Mouse (Mus musculus) midbrain, embryonic 11.5 days (tissue): ENCODE results near the gene Tuba1b. TPM values are rescaled to one million over a fixed set of nuclear protein-coding genes. Genes with fewer than 3 reads are reported as not detected.
"Not testable (repeated sequence)": the region's sequence is repeated elsewhere in the genome, so short reads cannot be mapped to it uniquely, and the experiment has no call there.

Experiments used
- ATAC-seq: fragments of 200-750 bp; cut with Nextera tagmentation; 2 replicates; pipeline ENCODE4 v1.8.0; 2017; ENCODE audit warnings: moderate TSS enrichment, moderate library complexity; ENCODE audit not compliant: low FRiP score
- DNase-seq: peaks from one replicate; pipeline ENCODE4 v3.0.0; 2015; ENCODE audit warnings: low spot score; ENCODE audit errors: missing footprints
- H3K27ac ChIP-seq: fragments of 300-500 bp; sonication (generic); 2 replicates; pipeline ENCODE4 v1.5.1; 2014; ENCODE audit warnings: low read depth, low read length
- H3K27me3 ChIP-seq: fragments of 300-500 bp; sonication (generic); 2 replicates; pipeline ENCODE4 v1.6.1; 2014; ENCODE audit warnings: mild to moderate bottlenecking, low read length, moderate library complexity, mixed read lengths; ENCODE audit not compliant: control insufficient read depth, insufficient read depth
- H3K36me3 ChIP-seq: fragments of 300-500 bp; sonication (generic); 2 replicates; pipeline ENCODE4 v1.6.1; 2014; ENCODE audit warnings: mild to moderate bottlenecking, low read length, moderate library complexity, mixed read lengths; ENCODE audit not compliant: control insufficient read depth, insufficient read depth
- H3K4me1 ChIP-seq: fragments of 300-500 bp; sonication (generic); 2 replicates; pipeline ENCODE4 v1.6.1; 2014; ENCODE audit warnings: low read length; ENCODE audit not compliant: control insufficient read depth, insufficient read depth
- H3K4me2 ChIP-seq: fragments of 300-500 bp; sonication (generic); 2 replicates; pipeline ENCODE4 v1.6.1; 2014; ENCODE audit warnings: mild to moderate bottlenecking, moderate library complexity
- H3K4me3 ChIP-seq: fragments of 300-500 bp; sonication (generic); 2 replicates; pipeline ENCODE4 v1.5.1; 2014; ENCODE audit warnings: low read depth, low read length
- H3K9ac ChIP-seq: fragments of 300-500 bp; sonication (generic); 2 replicates; pipeline ENCODE4 v1.6.1; 2014; ENCODE audit warnings: low read length
- H3K9me3 ChIP-seq: fragments of 300-500 bp; sonication (generic); 2 replicates; pipeline ENCODE4 v1.6.1; 2016; ENCODE audit warnings: low read length; ENCODE audit not compliant: control insufficient read depth
- WGBS: fragments of 180-500 bp; shearing (Covaris S2); extraction: QIAGEN DNeasy Blood & Tissue Kit; methylation state at CpG from one replicate; pipeline ENCODE4 v1.1.7; 2014; 5-methylcytosine and 5-hydroxymethylcytosine counted together
- polyA plus RNA-seq: library from polyadenylated mRNA; unstranded; fragments of >200 nt; fragmentation: Nextera tagmentation; extraction: Ambion mirVana; gene quantifications from 2 replicates; pipeline ENCODE4 v1.2.1, GENCODE M21; 2014

The Tuba1b gene
- polyA plus RNA-seq, 1 experiment from 2014 or later: 2,255 TPM

DNA sequence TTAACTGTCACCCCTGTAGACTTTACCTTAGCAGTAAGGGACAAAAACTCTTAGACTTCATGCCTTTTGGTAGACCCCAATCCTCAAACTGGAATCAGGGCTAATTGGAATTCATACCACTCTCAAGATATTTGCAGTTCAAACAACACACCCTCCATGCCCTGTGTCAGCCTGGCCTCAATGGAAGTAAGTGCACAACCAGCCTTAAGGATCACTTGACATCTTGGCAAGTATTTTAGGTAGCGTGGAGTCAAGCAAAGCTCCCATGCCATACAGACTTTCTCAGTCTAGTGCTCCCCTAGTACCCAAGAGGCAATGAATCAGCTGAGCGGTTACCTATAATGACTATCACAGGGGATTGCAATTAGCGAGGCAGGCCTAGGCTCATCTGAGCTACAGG lies 3.4 kb downstream of the Tuba1b start:
- no peak overlapping the region for H3K27ac ChIP-seq
- H3K36me3 ChIP-seq: peaks cover 2% of the 10 kb centered on the region
- no peak overlapping the region for H3K4me2 ChIP-seq
- no peaks in the 10 kb centered on the region for H3K9me3 ChIP-seq
- ATAC-seq: no peak
- H3K4me1 ChIP-seq: peaks cover 14% of the 10 kb centered on the region
- H3K9ac ChIP-seq: no peak overlapping the region
- DNase-seq: peak; percentile 86
- no peak overlapping the region for H3K4me3 ChIP-seq
- WGBS: 81% methylated on average over 3 of the region's 3 CpGs
- no peaks in the 10 kb centered on the region for H3K27me3 ChIP-seq

DNA sequence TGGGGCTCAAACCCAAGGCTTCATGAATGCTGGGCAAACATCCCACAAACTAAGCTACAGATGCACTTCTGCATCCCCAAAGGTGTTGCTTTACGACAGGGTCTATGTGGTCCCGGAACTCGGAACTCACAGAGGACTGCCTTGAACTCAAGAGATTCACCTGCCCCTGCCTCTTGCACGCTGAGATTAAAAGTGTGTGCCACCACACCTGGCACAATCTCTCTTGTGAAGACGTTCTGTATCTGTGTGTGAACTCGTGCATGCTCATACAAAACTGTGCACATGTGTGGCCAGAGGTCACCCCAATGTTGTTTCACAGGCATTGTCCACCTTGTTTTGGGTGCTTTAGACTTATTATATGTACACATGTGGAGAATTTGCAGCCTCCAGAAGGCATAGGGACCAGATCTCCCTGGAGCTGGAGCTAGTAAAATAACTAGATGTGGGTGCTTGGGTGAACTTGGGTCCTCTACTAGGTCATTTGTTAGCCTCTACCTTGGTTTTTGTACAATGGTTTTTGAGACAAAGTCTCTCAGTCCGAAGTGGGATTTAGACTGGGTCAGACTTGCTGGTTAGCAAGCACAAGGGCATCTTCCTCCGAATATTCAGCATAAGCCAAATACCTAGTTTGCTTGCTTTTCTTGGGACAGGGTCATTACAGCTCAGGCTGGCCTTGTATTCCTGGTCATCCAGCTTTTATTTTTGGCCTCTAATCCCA lies 4.2 kb downstream of the Tuba1b start:
- H3K27me3 ChIP-seq: no peaks in the 10 kb centered on the region
- H3K4me2 ChIP-seq: no peak overlapping the region
- ATAC-seq (no peak), DNase-seq (peak; percentile 87)
- peaks cover 2% of the 10 kb centered on the region for H3K36me3 ChIP-seq
- no peaks in the 10 kb centered on the region for H3K9me3 ChIP-seq
- H3K9ac ChIP-seq: no peak overlapping the region
- peaks cover 7% of the 10 kb centered on the region for H3K4me1 ChIP-seq
- 54% methylated on average over 8 of the region's 8 CpGs for WGBS
- H3K4me3 ChIP-seq: no peak overlapping the region
- 0 out of 2 replicates have a peak overlapping the region, but pooled peaks have one; percentile 16 for H3K27ac ChIP-seq

DNA sequence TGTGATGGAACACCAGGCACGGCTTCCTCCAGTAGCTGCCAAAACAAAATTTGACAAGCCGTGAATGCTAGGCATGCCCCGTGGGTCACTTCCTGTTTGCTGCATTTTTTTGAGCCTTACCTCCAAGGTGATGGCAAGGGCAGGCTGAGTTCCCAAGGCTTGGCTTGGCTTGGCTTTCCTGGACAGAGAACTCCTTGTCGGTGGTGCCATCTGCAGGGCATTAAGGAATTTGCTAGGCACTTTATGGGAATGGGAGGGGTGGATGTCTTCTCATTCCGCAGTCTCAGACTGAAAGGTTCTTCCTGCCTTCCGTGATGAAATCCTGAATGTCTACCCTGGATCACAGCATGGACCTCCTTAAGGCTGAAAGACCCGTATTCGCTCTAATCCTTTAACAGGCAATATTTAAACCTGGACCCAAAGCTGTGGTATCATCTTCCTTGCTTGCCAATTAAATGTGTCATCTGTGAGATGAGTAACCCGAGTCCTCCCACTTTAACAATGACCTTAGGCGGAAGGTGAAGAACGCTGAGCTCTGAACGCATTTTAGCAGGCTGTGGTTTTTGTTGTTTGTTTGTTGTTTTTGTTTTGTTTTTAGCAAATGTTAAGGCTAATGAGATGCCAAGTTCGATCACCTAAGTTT lies 5.6 kb downstream of the Tuba1b start:
- H3K27ac ChIP-seq: no peak overlapping the region
- H3K4me1 ChIP-seq: peaks cover 4% of the 10 kb centered on the region
- H3K4me3 ChIP-seq: no peak overlapping the region
- H3K9ac ChIP-seq: no peak overlapping the region
- ATAC-seq (peak; percentile 16; the same call in 1 of the 2 replicates), DNase-seq (peak; percentile 92)
- no peak overlapping the region for H3K4me2 ChIP-seq
- 19% methylated on average over 13 of the region's 13 CpGs for WGBS
- no peaks in the 10 kb centered on the region for H3K27me3 ChIP-seq
- H3K36me3 ChIP-seq: peaks cover 2% of the 10 kb centered on the region
- no peaks in the 10 kb centered on the region for H3K9me3 ChIP-seq

DNA sequence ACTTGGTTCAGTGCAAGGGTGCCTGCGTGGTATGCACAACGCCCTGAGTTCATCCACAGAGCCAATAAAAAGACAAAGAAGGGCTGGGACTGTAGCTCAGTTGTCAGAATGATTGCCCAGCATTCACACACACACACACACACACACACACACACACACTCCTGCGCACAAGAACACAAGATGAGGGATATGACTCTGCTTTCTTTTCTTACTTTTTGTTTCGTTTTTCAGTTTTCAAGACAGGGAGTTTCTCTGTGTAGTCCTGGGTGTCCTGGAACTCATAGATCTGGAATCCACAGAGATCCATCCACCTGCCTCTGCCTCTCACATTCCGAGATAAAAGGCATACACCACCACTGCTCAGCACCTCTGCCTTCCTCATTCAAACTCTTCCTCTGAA lies 6.8 kb downstream of the Tuba1b start:
- DNase-seq: no peak
- H3K9ac ChIP-seq: 0 out of 2 replicates have a peak overlapping the region, but pooled peaks have one; percentile 4
- peaks cover 2% of the 10 kb centered on the region; the same call in 1 of the 2 replicates for H3K36me3 ChIP-seq
- WGBS: 87% methylated on average over 5 of the region's 5 CpGs
- no peaks in the 10 kb centered on the region for H3K4me1 ChIP-seq
- no peak overlapping the region for H3K4me3 ChIP-seq
- ATAC-seq: no peak
- no peak overlapping the region for H3K27ac ChIP-seq
- no peaks in the 10 kb centered on the region for H3K9me3 ChIP-seq
- H3K4me2 ChIP-seq: no peak overlapping the region
- H3K27me3 ChIP-seq: no peaks in the 10 kb centered on the region

DNA sequence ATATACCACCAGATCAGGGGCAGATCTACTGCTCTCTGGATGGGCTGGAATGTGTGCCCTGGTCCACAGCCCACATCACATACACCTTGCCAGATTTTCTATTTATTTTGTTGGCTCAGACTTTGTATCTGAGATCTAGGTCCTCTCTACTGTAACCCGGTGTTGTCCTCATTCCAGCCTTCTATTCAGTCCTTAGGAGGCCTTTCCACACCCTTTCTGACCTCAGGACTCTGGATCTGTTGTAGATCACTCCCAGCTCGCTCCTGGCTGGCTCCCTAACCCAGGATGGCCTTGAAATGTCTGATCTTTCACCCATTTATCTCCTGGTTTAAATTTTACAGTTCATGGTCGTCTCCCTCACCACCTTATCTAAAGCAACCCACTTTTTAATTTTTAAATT lies 9.7 kb downstream of the Tuba1b start:
- H3K4me2 ChIP-seq: no peak overlapping the region
- ATAC-seq: no peak
- no peaks in the 10 kb centered on the region for H3K27me3 ChIP-seq
- no peaks in the 10 kb centered on the region for H3K9me3 ChIP-seq
- H3K9ac ChIP-seq: no peak overlapping the region
- 79% methylated on average over 3 of the region's 3 CpGs for WGBS
- H3K27ac ChIP-seq: no peak overlapping the region
- H3K4me3 ChIP-seq: no peak overlapping the region
- H3K36me3 ChIP-seq: no peaks in the 10 kb centered on the region
- no peaks in the 10 kb centered on the region for H3K4me1 ChIP-seq
- DNase-seq: no peak

DNA sequence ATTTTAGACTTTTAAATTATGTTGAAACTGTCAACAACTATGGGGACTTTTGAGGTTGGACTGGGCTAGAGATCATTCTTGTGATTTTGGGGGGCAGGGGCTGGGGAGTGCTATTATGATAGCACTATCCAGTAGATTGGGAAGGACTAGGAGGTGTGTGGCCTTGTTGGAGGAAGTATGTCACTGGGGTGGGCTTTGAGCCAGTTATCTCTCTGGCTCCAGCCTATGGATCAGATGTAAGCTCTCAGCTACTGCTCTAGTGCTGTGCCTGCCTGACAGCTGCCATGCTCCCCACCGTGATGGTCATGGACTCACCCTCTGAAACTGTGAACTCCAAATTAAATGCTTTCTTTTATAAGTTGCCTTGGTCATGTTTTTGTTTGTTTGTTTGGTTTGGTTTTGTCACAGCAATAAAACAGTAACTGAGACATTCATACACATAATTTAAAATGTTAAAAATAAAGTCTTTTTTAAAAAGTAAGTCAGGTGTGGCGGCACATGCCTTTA lies 11.3 kb downstream of the Tuba1b start:
- no peak overlapping the region for H3K27ac ChIP-seq
- no peaks in the 10 kb centered on the region for H3K9me3 ChIP-seq
- 86% methylated on average over 2 of the region's 2 CpGs for WGBS
- ATAC-seq (no peak), DNase-seq (no peak)
- H3K27me3 ChIP-seq: no peaks in the 10 kb centered on the region
- H3K4me2 ChIP-seq: no peak overlapping the region
- H3K36me3 ChIP-seq: no peaks in the 10 kb centered on the region
- no peak overlapping the region for H3K4me3 ChIP-seq
- H3K4me1 ChIP-seq: no peaks in the 10 kb centered on the region
- no peak overlapping the region for H3K9ac ChIP-seq

DNA sequence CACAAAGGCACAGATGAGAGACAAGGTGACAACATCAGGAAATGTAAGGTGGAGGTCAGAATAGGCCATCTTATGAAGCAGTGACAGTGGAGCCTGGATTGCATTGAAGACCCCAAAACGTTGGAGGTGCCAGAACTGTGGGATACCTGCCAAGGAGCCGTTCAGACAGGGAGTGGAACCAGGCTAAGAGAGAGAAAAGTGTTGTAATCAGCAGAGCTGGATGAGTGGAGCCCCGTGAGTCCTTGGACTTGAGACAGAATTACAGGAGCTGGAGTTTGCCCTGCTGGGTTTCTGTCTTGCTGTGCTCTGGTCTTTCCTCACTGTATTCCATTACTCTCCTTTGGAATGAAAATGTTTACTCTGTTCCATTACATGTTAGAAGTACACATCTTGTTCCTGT lies 11.8 kb downstream of the Tuba1b start:
- H3K9me3 ChIP-seq: no peaks in the 10 kb centered on the region
- no peaks in the 10 kb centered on the region for H3K27me3 ChIP-seq
- WGBS: 57% methylated on average over 3 of the region's 3 CpGs
- no peaks in the 10 kb centered on the region for H3K36me3 ChIP-seq
- H3K4me3 ChIP-seq: no peak overlapping the region
- H3K9ac ChIP-seq: no peak overlapping the region
- no peak for DNase-seq
- no peaks in the 10 kb centered on the region for H3K4me1 ChIP-seq
- no peak overlapping the region for H3K4me2 ChIP-seq
- H3K27ac ChIP-seq: no peak overlapping the region
- ATAC-seq: no peak

DNA sequence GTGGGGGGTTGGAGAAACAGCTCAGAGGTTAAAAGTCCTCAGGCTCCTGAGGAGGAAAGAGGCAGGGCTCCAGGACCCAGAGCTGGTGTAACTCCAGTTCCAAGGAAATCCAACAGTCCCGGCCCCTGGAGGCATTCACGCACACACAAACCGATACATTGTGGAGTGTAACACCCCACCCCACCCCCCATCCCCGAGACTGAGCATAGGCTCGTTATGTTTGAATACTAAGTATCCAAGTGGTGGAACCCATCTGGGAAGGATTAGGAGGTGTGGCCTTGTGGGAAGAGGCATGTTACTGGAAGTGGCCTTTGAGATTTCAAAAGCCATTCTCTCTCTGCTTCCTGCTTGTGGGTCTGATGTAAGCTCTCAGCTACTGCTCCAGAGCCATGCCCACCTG lies 12.9 kb downstream of the Tuba1b start:
- no peaks in the 10 kb centered on the region for H3K36me3 ChIP-seq
- ATAC-seq (no peak), DNase-seq (no peak)
- 85% methylated on average over 5 of the region's 5 CpGs for WGBS
- H3K4me2 ChIP-seq: no peak overlapping the region
- no peaks in the 10 kb centered on the region for H3K9me3 ChIP-seq
- H3K27ac ChIP-seq: no peak overlapping the region
- no peaks in the 10 kb centered on the region for H3K27me3 ChIP-seq
- H3K4me3 ChIP-seq: no peak overlapping the region
- peaks cover 4% of the 10 kb centered on the region for H3K4me1 ChIP-seq
- H3K9ac ChIP-seq: no peak overlapping the region

DNA sequence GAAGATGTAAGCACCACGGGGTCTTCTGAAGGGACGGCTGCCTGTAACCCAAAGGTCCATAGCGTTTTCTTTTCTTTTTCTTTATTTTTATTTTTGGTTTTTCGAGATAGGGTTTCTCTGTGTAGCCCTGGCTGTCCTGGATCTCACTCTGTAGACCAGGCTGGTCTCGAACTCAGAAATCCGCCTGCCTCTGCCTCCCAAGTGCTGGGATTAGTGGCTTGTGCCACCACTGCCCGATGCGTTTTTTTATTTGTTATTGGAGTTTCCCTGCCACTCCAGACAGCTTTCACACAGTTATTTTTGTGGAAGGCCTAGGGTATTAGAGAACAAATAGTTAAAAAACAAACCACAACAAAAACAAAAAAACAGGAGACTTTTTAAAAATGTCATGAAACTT lies 15.9 kb downstream of the Tuba1b start:
- Histone ChIP-seq H3K4me3 (peak overlapping the region; percentile 92), H3K9ac (peak overlapping the region; percentile 89), H3K4me2 (peak overlapping the region; percentile 59), H3K4me1 (peaks cover 11% of the 10 kb centered on the region)
- H3K36me3 ChIP-seq, ATAC-seq, H3K27me3 ChIP-seq, H3K9me3 ChIP-seq, H3K27ac ChIP-seq: not testable (repeated sequence)
- WGBS: 32% methylated on average over 8 of the region's 8 CpGs
- DNase-seq: peak; percentile 76
